Mouse (Mus musculus): ENCODE results near the gene Tent5a.

The Tent5a gene

GRCm38 (mm10) chr9:85327242-85328211 is at the start of gene Tent5a:
TSS of gene Tent5a (minus strand) at chr9:85327348.
- no peak for DNase-seq (ENCODE audit: extremely low read depth, low read depth, low spot score)

DNA sequence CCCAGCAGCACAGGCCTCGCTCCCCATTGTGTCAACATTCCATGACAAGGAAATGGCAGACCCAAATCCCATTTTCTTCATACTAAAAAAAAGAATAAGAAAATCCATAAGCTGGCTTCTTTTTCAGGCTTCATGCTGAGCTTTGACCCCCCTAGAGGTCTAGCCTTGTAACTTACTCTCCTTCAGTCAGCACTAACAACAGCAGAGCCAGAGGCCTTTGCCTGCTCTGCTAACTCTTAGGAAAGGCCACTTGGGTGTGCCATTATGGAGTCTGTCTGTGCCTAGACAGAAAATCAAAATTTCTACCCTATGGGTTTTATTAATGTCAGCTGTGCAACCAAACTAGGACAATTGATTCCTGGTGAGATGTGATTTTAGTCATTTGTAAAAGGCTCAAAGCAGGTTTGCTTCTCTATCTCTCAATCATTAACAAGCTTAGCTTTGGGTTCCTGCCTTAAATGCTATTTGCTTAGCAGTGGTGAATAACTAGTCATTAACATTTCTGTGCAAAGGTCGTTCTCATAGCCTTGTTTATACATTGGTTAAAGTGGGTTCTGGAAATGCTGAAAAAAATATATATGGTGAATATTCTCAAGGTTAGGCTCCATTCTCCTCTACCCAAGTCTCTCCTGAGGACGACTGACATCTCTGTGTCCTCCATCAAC is 49.6 kb upstream of the Tent5a start:
- no peak for DNase-seq (ENCODE audit: extremely low read depth, low read depth, low spot score)

DNA sequence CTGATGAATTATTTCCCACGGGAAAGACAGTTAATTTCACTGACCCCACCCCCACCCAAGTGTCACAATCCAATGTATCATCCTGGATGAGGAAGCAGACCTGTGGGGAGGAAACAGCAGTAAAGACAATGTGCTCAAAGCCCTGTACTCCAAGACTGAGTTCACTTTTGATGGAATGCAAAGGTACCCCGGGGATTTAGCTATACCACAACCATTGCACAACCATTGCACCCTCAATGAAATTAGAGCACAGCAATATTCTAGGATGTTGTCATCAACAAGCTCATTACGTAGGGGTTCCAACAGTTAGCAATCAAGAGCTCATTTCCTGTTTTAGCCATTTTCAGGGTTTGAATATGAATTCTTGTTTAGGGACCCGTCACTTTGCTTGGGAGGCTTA is 48.0 kb upstream of the Tent5a start:
- no peak for DNase-seq (ENCODE audit: extremely low read depth, low read depth, low spot score)

DNA sequence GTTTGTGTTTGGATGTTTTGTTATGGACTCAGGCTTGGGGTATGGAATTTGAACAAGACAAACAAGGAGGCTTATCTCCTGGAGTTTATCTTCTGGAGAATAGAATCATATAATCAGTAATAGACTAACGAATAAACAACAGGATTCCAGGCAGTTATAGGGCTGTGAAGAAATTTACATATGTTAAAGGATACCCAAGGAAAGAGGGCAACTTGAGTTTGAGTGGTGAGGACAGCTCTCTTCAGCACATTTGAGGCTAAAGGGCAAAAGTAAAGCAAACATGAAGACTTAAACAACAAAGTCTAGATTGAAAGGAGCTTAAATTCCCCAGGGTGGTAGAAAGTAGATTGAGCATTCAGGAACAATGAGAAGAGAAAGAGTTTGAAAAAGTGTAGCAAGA is 44.9 kb upstream of the Tent5a start:
- no peak for DNase-seq (ENCODE audit: extremely low read depth, low read depth, low spot score)

DNA sequence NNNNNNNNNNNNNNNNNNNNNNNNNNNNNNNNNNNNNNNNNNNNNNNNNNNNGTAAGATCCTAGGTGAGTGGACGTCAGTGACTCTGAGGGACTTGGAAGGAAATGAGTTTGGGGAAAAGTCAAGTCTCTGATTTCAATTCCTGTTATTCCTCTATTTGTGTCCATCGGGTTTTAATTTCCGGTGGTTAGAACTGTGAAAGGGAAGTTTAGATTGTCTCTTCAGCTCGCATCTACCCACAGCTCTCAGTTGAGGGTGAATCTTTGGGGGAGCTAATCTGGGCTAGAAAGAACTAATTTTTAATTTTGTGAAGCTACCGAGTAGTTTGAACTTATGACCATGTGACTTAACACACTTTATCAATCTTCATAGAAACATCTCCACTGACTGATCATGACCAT is 42.4 kb upstream of the Tent5a start:
- DNase-seq (ENCODE audit: extremely low read depth, low read depth, low spot score): no peak

DNA sequence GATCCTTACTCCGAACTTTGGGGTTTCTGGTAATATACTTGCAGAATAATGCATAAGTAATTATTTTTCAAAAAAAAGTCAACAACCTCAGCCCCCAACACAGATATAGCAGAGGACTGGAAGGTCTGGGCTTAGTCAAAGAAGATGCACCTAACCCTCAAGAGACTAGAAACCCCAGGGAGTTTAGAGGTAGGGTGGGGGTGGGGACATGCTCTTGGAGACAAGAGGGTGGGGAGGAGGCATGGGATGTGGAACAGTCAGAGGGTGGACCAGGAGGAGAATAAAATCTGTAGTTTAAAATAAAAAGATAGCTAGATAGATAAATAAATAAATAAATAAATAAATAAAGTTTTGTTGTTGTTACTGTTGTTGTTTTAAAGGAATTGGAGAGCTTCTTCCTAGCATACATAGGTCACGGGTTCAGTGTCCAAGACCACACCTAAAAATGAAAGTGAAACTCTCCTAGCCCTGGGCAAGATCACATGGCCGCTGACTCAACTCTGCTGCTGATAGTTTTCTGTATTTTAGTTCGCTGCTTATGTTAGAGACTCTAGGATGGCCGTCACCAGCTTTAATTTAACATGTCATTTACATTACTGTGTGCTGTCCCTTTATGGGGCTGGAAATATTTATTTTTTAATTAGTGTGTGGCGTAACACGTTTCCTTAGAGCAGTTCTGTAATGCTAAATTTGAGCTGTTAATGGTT is 30.2 kb upstream of the Tent5a start:
- DNase-seq (ENCODE audit: extremely low read depth, low read depth, low spot score): no peak

DNA sequence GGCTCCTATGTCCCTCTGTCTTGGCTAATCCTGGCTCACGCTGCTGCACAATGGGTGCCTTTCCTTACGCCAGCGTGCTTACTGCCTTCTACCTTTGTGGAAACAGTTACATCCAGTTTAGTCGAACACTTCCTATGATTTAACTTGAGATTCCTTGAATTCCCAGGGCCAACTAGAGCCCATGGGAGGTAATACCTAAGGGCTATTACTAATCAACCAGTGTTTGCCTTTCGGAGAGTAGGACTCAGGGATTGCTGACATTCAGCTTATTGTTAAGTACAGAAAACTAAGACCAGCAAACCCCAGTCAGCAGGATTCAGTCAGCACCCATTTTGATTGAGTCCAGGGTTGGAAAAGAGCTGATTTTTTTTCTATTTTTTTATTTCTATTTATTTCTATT is 28.4 kb upstream of the Tent5a start:
- DNase-seq (ENCODE audit: extremely low read depth, low read depth, low spot score): no peak

GRCm38 (mm10) chr9:85347823-85348523 is 20.8 kb upstream of the Tent5a start:
- DNase-seq (ENCODE audit: extremely low read depth, low read depth, low spot score): no peak

DNA sequence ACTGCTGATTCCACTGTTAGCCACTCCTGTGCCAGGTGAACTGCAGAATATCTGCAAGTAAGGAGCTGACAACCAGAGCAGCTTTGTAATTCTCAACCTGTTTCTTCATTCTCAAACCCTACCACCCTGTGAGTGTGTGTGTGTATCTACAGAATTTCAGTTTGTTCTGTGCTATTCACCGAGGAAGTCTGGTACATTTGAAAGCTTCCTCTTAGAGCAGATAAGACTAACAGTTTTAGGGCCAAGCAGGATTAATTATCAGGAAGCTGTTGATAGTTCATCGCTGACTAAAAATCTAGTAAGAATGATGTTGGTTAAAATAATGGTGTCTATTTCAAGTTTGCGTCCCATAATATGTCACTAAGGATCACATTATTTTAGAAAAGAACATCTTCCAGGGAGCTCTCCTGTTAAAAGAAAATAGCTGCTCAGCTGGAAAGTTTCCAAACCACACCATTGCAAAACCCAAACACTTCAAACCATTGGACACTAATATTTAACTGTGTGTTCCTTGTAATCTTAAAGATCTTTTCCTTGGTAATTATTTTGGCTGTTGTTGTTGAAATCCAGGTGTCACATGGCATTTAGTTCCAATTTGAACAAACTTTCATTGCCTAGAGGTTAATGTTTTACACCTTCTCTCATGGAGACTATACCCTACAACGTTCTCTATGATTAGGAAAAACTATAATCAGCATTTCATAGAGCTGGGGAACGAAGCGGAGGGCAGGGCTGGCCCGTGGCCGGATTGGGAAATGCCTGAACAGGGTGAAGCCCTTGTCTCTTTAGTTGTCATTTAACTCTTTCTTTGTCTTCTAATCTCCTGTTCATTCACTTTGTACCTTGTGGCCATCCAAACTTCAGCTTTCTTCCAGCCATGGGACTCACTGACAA is 16.0 kb upstream of the Tent5a start:
- DNase-seq (ENCODE audit: extremely low read depth, low read depth, low spot score): no peak

DNA sequence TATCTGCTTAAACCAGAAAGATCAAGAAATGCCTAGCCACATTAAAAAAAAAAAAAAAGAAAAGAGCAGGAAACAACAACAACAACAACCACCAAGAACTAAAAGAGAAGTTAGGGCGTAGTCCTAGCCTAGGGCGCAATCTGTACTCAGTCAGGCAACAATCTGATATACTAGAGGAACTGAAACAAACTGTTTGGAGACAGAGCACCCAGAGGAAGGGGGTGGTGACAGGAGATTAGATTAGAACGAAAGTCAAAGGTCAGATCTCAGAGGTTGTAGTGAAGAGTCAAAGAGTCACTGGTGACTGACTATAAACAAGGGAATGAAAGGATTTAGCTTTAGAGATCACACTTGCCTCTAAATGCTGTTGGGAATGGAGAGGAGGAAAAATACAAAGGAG is 13.2 kb upstream of the Tent5a start:
- no peak for DNase-seq (ENCODE audit: extremely low read depth, low read depth, low spot score)

DNA sequence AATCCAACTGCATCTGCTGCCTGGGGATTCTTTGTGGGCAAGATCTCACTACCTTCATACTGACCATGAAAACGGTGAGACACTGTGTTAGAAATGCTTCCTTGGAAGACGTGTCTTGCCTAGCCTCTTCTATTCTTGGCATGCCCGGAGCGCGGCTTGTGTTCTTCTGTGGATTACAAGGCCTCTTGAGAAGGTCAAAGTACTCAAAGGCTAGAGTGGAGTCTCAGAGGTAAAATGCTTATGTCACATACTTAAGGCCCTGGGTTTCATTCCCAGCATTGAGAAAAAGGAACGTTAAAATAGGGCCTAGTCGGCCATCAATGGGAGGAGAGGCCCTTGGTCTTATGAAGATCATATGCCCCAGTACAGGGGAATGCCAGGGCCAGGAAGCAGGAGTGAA is 8.9 kb upstream of the Tent5a start:
- DNase-seq (ENCODE audit: extremely low read depth, low read depth, low spot score): no peak

- no peak for DNase-seq (ENCODE audit: extremely low read depth, low read depth, low spot score)
Observed at GRCm38 (mm10) chr9:85331521-85331920, 4.4 kb upstream of the Tent5a start.

DNA sequence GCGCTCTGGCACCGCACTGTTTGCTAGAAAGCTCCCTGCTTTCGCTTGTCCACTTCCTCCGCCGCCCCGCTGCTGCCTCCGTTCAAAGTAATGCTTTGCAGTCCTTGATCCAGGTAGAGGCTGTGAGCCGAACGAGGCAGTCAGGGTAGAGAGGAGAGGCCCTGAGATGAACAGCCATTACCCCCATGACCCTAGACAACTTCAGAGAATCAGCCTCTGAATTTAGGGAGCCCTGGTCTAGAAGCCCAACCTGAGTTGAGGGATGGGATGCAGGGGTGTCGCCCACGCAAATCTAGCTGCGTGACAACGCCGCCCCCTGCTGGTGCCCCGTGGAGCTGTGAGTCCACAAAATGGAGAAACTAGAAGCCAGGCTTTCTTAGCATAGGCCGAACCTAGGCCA is 1.1 kb upstream of the Tent5a start:
- DNase-seq (ENCODE audit: extremely low read depth, low read depth, low spot score): no peak

DNA sequence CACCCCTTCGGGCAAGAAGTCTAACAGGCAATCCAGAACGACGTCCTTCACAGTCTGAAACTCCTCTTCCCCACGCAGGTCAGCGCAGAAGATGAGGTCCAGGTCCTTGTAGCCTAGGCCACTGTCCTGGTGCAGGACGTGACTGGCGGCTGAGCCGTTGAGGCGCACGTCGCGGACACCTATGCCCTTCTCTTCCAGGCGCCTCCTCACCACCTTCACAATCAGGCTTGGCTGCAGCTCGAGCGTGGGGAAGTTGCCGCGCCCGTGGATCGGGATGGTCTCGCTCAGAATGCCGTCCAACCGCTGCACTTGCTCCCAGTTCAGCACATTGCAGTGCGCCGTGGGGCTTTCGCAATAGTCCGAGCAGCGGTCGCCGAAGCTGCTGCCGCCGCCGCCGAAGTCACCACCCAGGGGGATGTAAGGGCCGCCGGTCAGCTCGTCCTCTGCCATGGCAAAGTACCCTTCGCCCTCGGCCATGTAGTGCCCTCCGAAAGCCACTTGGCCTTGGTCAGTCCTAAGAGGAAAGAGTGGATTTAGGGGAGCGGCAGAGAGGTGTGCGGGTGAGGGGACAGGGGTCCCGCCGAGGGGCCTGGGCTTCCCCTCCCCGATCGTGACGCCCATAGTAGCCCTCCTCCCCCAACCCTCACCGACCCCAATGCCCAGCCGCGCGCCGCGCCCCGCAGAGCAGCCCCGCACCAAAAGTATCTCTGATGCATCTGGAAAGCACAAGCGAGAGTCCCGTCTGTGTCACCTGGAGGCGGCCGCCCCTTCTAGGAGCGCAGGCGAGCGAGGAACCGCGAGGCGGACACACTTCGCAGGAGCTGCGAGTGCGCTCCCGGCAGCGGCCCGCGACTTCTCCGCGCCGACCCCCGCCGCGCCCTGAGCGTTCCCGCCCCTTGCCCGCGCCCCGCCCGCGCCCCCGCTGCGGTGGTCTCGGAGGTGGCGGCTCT is 581 bp downstream of the Tent5a start:
- no peak for DNase-seq (ENCODE audit: extremely low read depth, low read depth, low spot score)

DNA sequence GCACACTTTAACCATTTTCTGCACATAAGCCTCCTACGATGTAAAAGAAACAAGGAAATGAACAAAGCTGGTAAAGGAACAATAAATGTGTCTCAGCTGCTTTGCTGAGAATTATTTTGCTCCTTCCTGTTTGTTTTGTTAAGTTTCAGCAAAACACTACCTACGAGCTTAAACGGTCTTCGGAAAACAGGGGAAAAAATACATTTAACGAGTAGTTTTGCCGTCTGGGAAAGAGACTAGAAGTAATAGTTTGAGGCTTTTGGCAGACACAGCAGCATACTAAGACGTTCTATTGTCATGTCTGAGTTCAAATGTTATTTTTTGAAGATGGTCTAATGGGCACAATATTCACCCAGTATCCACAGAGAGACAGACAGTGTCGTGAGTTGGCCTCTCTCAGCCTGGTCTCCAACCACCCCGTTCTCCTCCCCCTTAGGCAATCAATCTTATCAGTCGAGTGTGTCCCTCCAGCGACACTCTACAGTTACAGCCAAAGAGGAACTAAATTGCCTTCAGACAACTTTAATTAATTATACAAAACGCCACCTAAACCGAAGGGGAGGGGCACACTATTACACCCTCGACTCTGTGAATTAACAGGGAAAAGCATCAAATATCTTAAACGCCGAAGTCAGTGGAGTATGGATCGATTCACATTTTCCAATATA is 1.8 kb downstream of the Tent5a start:
- no peak for DNase-seq (ENCODE audit: extremely low read depth, low read depth, low spot score)

DNA sequence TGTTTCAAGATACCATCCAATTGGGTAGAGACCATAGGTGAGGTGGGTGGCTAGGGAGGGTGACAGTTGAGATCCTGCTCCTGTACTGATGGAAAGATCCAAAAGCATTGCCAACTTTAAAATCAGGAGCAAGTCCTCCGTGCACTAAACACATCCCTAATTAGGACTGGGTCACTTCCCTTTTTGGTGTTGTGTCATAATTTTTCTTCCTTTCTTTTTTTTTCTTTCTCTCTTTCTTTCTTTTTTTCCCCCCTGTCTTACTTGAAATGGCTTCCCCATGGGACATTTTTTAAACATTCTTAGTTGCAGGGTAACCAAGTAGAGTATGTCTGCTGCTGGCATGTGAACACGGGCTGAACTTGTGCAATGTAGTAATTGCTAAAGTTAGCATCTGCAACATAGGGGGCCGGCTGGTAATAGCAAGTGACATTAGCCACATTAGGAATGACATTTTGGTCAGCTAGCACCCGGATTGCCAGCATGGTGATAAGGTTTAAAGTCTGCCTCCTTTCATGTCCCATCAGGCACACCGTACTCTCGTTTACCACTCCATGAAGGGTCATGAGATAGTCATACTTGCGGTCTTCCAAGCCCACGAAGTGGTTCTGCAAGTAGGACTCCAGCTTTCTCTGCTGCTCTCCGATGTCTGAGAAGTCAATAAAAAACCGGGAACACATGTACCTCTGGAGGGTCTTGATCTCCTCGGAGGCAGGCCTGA is 2.8 kb downstream of the Tent5a start:
- no peak for DNase-seq (ENCODE audit: extremely low read depth, low read depth, low spot score)

DNA sequence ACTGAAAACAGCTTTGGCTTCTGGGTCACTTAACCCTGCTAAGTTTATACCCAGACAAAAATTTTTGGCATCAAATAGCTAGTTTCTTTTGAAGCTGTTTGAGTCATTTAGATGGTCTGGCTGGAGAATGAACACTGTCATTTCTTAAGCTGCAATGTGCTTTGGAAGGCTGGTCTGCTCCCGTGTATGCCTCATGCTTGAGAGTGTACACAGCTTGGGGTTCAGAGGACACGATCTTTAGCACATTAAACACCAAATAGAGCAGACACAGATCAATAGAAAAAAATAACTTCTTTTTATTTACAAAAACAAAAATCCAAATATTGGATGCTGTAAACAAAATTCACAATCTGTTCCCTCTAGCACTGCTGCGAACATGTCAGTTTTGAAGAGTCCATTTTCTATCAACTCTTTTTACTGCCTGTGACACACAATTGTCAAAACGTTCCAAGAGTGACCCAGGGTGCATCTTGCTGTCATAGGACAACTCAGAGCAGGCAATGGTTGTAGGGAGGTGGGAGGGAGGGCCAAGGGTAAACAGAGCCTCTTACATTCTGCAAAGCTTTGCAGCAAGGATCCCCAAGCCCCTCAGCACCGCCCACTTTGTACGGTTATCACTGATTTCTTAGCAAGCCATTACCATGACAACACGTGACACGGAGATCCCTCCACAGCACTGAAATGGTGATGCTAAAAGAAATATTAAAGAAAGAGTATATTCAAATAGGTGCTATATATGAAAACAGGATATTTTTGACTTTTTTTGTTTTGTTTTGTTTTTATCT is 6.8 kb downstream of the Tent5a start:
- no peak for DNase-seq (ENCODE audit: extremely low read depth, low read depth, low spot score)
